Mouse (Mus musculus): ENCODE measurements around the gene Mpp4. TPM values are rescaled to one million over a fixed set of nuclear protein-coding genes. Genes with fewer than 3 reads are reported as not detected.

The Mpp4 gene
- total RNA-seq, 2 experiments from 2014 or later, result 0.20 TPM; not detected in 1

Other genes with a start within 250 kb of the Mpp4 start
- gene Trak2, start 190.0 kb downstream of the Mpp4 start, total RNA-seq (2021), result 10 to 100 TPM; 76.4 to 87.9 TPM
- gene Stradb, start 189.9 kb downstream of the Mpp4 start, total RNA-seq (2021), result 100 to 1,000 TPM; 116 to 123 TPM
- gene C2cd6, start 68.5 kb downstream of the Mpp4 start, total RNA-seq (2021), result not detected
- gene Tmem237, start 43.0 kb downstream of the Mpp4 start, total RNA-seq (2021), result 1 to 10 TPM; 2.6 to 3.0 TPM
- gene Als2, start 73.8 kb upstream of the Mpp4 start, total RNA-seq (2021), result 10 to 100 TPM; 14.4 to 15.1 TPM
- gene Cdk15, start 93.5 kb upstream of the Mpp4 start, total RNA-seq (2021), result under 1 TPM in 1 of 2 experiments, not detected in 1; 0.20 TPM

Data from gastrocnemius, postnatal 25 days (tissue).